Mouse (Mus musculus) CH12.LX (cell line): ENCODE results near the gene Ctbp1.

ENCODE experiments used
- CTCF ChIP-seq, 2 experiments: IDR thresholded peaks in 1 of 2; conservative IDR thresholded peaks in 1 of 2; 2 replicates each; pipeline ENCODE4 v1.5.1; 2011 to 2012; ENCODE audit warnings: low read depth in 2 of 2, low read length in 2 of 2, improper control_type of control experiment in 1 of 2, inconsistent platforms in 1 of 2, mild to moderate bottlenecking in 1 of 2, moderate library complexity in 1 of 2
- E2F4 ChIP-seq: IDR thresholded peaks from 2 replicates; pipeline ENCODE4 v1.6.1; 2011; ENCODE audit warnings: low read depth, low read length, improper control_type of control experiment; ENCODE audit not compliant: insufficient replicate concordance
- MAZ ChIP-seq: IDR thresholded peaks from 2 replicates; pipeline ENCODE4 v1.6.1; 2012; ENCODE audit warnings: low read depth, mild to moderate bottlenecking, inconsistent platforms, low read length, improper control_type of control experiment, moderate library complexity
- MEF2A ChIP-seq: IDR thresholded peaks from 2 replicates; pipeline ENCODE4 v1.6.1; 2014; ENCODE audit warnings: low read depth, mild to moderate bottlenecking, inconsistent platforms, low read length, improper control_type of control experiment, borderline replicate concordance
- MYC ChIP-seq: IDR thresholded peaks from 2 replicates; pipeline ENCODE4 v1.6.1; 2011; ENCODE audit warnings: low read depth, mild to moderate bottlenecking, improper control_type of control experiment, low read length
- NRF1 ChIP-seq: IDR thresholded peaks from 2 replicates; pipeline ENCODE4 v1.6.1; 2014; ENCODE audit warnings: low read depth, mild to moderate bottlenecking, inconsistent platforms, low read length, improper control_type of control experiment, moderate library complexity
- POLR2A ChIP-seq: IDR thresholded peaks from 2 replicates; pipeline ENCODE4 v1.6.1; 2011; ENCODE audit warnings: low read depth, mild to moderate bottlenecking, improper control_type of control experiment, low read length
- RAD21 ChIP-seq: IDR thresholded peaks from 2 replicates; pipeline ENCODE4 v1.6.1; 2011; ENCODE audit warnings: low read depth, mild to moderate bottlenecking, low read length, improper control_type of control experiment, moderate library complexity
- USF2 ChIP-seq: conservative IDR thresholded peaks from 2 replicates; pipeline ENCODE4 v1.6.1; 2011; ENCODE audit warnings: low read depth, low read length, improper control_type of control experiment

- TF ChIP-seq CTCF (conservative IDR thresholded peaks at IDR 0.05 in 1 of 2, IDR thresholded peaks at IDR 0.05 in 1 of 2; ENCODE audit: low read depth in 2 of 2, low read length in 2 of 2), result no peak
- TF ChIP-seq MEF2A, result no peak
- TF ChIP-seq USF2, result no peak
- TF ChIP-seq NRF1, result no peak
- TF ChIP-seq POLR2A, result no peak
- TF ChIP-seq E2F4, result no peak
- TF ChIP-seq RAD21, result no peak
- no peak for TF ChIP-seq MYC
- TF ChIP-seq MAZ, result no peak
Measured at GRCm38 (mm10) chr5:33239111-33239714, 35.6 kb downstream of the Ctbp1 start.
